Mouse (Mus musculus) MEL (cell line): ENCODE results near the gene C5ar2. TPM values are rescaled to one million over a fixed set of nuclear protein-coding genes. Genes with fewer than 3 reads are reported as not detected.

Experiments used
- DNase-seq: peaks from one replicate; pipeline ENCODE4 v3.0.0; 2011; ENCODE audit warnings: low read depth, low spot score
- H3K27ac ChIP-seq: 2 replicates; pipeline ENCODE4 v1.5.1; 2012; ENCODE audit warnings: low read depth, mild to moderate bottlenecking, control low read depth, low read length, moderate library complexity; ENCODE audit not compliant: control insufficient read depth
- H3K27me3 ChIP-seq, 2 experiments: fragments of 150-350 bp in 1 of 2; sonication (generic) in 1 of 2; 2 replicates each; pipeline ENCODE4 v1.6.1; 2012; ENCODE audit warnings: low read length in 2 of 2, mild to moderate bottlenecking in 2 of 2, improper control_type of control experiment in 1 of 2, moderate library complexity in 1 of 2; ENCODE audit not compliant: insufficient read depth in 2 of 2, control insufficient read depth in 1 of 2
- H3K36me3 ChIP-seq, 2 experiments: 2 replicates each; pipeline ENCODE4 v1.6.1; 2012 to 2014; ENCODE audit warnings: low read length in 2 of 2, improper control_type of control experiment in 1 of 2, inconsistent platforms in 1 of 2, mild to moderate bottlenecking in 1 of 2; ENCODE audit not compliant: insufficient read depth in 2 of 2, control insufficient read depth in 1 of 2
- H3K4me1 ChIP-seq, 2 experiments: fragments of 150-350 bp in 1 of 2; sonication (generic) in 1 of 2; 2 replicates each; pipeline ENCODE4 v1.6.1; 2012; ENCODE audit warnings: low read length in 2 of 2, improper control_type of control experiment in 1 of 2, mild to moderate bottlenecking in 1 of 2; ENCODE audit not compliant: insufficient read depth in 2 of 2, control insufficient read depth in 1 of 2
- H3K4me3 ChIP-seq, 2 experiments: fragments of 150-350 bp in 1 of 2; sonication (generic) in 1 of 2; 2 replicates each; pipeline ENCODE4 v1.5.1; 2012; ENCODE audit warnings: low read depth in 2 of 2, low read length in 2 of 2, mild to moderate bottlenecking in 2 of 2, moderate library complexity in 2 of 2, control low read depth in 1 of 2, improper control_type of control experiment in 1 of 2; ENCODE audit not compliant: control insufficient read depth in 1 of 2, insufficient read depth in 1 of 2
- H3K79me2 ChIP-seq: 2 replicates; pipeline ENCODE4 v1.6.1; 2012; ENCODE audit warnings: mild to moderate bottlenecking, low read length, moderate library complexity; ENCODE audit not compliant: control insufficient read depth, poor library complexity, insufficient read depth
- H3K9ac ChIP-seq: 2 replicates; pipeline ENCODE4 v1.6.1; 2012; ENCODE audit warnings: low read depth, mild to moderate bottlenecking, control low read depth, low read length, moderate library complexity; ENCODE audit not compliant: control insufficient read depth, poor library complexity, severe bottlenecking
- H3K9me3 ChIP-seq: fragments of 150-350 bp; sonication (generic); replicated peaks from 2 replicates; pipeline ENCODE4 v1.6.1; 2012; ENCODE audit warnings: mild to moderate bottlenecking, low read length, improper control_type of control experiment, moderate library complexity; ENCODE audit not compliant: insufficient read depth
- BHLHE40 ChIP-seq: IDR thresholded peaks from 2 replicates; pipeline ENCODE4 v1.6.1; 2012; ENCODE audit warnings: low read depth, mild to moderate bottlenecking, inconsistent platforms, low read length, improper control_type of control experiment, borderline replicate concordance
- CHD1 ChIP-seq: IDR thresholded peaks from 2 replicates; pipeline ENCODE4 v1.6.1; 2012; ENCODE audit warnings: low read depth, mild to moderate bottlenecking, inconsistent platforms, low read length, improper control_type of control experiment
- E2F4 ChIP-seq: IDR thresholded peaks from 2 replicates; pipeline ENCODE4 v1.6.1; 2011; ENCODE audit warnings: low read depth, low read length, improper control_type of control experiment, borderline replicate concordance
- ELF1 ChIP-seq: IDR thresholded peaks from 2 replicates; pipeline ENCODE4 v1.6.1; 2014; ENCODE audit warnings: low read depth, mild to moderate bottlenecking, inconsistent platforms, low read length, improper control_type of control experiment, moderate library complexity
- EP300 ChIP-seq, 2 experiments: IDR thresholded peaks; 2 replicates each; pipeline ENCODE4 v1.6.1; 2011; ENCODE audit warnings: improper control_type of control experiment in 2 of 2, low read length in 2 of 2, low read depth in 1 of 2, mild to moderate bottlenecking in 1 of 2
- ETS1 ChIP-seq: IDR thresholded peaks from 2 replicates; pipeline ENCODE4 v1.6.1; 2012; ENCODE audit warnings: low read depth, mild to moderate bottlenecking, inconsistent platforms, low read length, improper control_type of control experiment, moderate library complexity
- GABPA ChIP-seq: IDR thresholded peaks from 2 replicates; pipeline ENCODE4 v1.6.1; 2012; ENCODE audit warnings: low read depth, mild to moderate bottlenecking, inconsistent platforms, low read length, improper control_type of control experiment, moderate library complexity
- GATA1 ChIP-seq: IDR thresholded peaks from 2 replicates; pipeline ENCODE4 v1.6.1; 2011; ENCODE audit warnings: low read depth, low read length, improper control_type of control experiment
- HCFC1 ChIP-seq: IDR thresholded peaks from 2 replicates; pipeline ENCODE4 v1.6.1; 2012; ENCODE audit warnings: low read depth, mild to moderate bottlenecking, inconsistent platforms, low read length, improper control_type of control experiment, moderate library complexity
- JUND ChIP-seq: IDR thresholded peaks from 2 replicates; pipeline ENCODE4 v1.6.1; 2011; ENCODE audit warnings: low read depth, mild to moderate bottlenecking, improper control_type of control experiment, low read length
- KAT2A ChIP-seq: conservative IDR thresholded peaks from 2 replicates; pipeline ENCODE4 v1.6.1; 2012; ENCODE audit warnings: low read depth, low read length, improper control_type of control experiment, inconsistent platforms
- MAFK ChIP-seq: IDR thresholded peaks from 2 replicates; pipeline ENCODE4 v1.6.1; 2011; ENCODE audit warnings: low read depth, mild to moderate bottlenecking, low read length, improper control_type of control experiment, borderline replicate concordance
- MAZ ChIP-seq: IDR thresholded peaks from 2 replicates; pipeline ENCODE4 v1.6.1; 2012; ENCODE audit warnings: low read depth, mild to moderate bottlenecking, inconsistent platforms, low read length, improper control_type of control experiment
- MEF2A ChIP-seq: IDR thresholded peaks from 2 replicates; pipeline ENCODE4 v1.6.1; 2014; ENCODE audit warnings: low read depth, mild to moderate bottlenecking, inconsistent platforms, low read length, improper control_type of control experiment; ENCODE audit not compliant: poor library complexity, insufficient replicate concordance, severe bottlenecking; ENCODE audit errors: extremely low read depth
- MYB ChIP-seq: IDR thresholded peaks from 2 replicates; pipeline ENCODE4 v1.6.1; 2011; ENCODE audit warnings: mild to moderate bottlenecking, low read depth, low read length, improper control_type of control experiment
- MYC ChIP-seq: IDR thresholded peaks from 2 replicates; pipeline ENCODE4 v1.6.1; 2011; ENCODE audit warnings: low read depth, mild to moderate bottlenecking, low read length, improper control_type of control experiment, moderate library complexity
- NELFE ChIP-seq: IDR thresholded peaks from 2 replicates; pipeline ENCODE4 v1.6.1; 2011; ENCODE audit warnings: low read depth, low read length, improper control_type of control experiment
- POLR2A ChIP-seq, 2 experiments: IDR thresholded peaks; 2 replicates each; pipeline ENCODE4 v1.6.1; 2011 to 2012; ENCODE audit warnings: low read length in 2 of 2, mild to moderate bottlenecking in 2 of 2, control low read depth in 1 of 2, improper control_type of control experiment in 1 of 2, low read depth in 1 of 2, moderate library complexity in 1 of 2; ENCODE audit not compliant: control insufficient read depth in 1 of 2, insufficient read depth in 1 of 2, poor library complexity in 1 of 2
- POLR2AphosphoS5 ChIP-seq: IDR thresholded peaks from 2 replicates; pipeline ENCODE4 v1.6.1; 2012; ENCODE audit warnings: low read depth, borderline replicate concordance, mild to moderate bottlenecking, inconsistent platforms, low read length, moderate library complexity, mixed read lengths
- RAD21 ChIP-seq: IDR thresholded peaks from 2 replicates; pipeline ENCODE4 v1.6.1; 2011; ENCODE audit warnings: mild to moderate bottlenecking, low read depth, low read length, improper control_type of control experiment
- RCOR1 ChIP-seq: IDR thresholded peaks from 2 replicates; pipeline ENCODE4 v1.6.1; 2012; ENCODE audit warnings: low read depth, mild to moderate bottlenecking, inconsistent platforms, low read length, improper control_type of control experiment
- SIN3A ChIP-seq: IDR thresholded peaks from 2 replicates; pipeline ENCODE4 v1.6.1; 2012; ENCODE audit warnings: low read length, improper control_type of control experiment, inconsistent platforms
- SMC3 ChIP-seq: IDR thresholded peaks from 2 replicates; pipeline ENCODE4 v1.6.1; 2011; ENCODE audit warnings: low read depth, low read length, improper control_type of control experiment
- TAL1 ChIP-seq: IDR thresholded peaks from 2 replicates; pipeline ENCODE4 v1.6.1; 2012; ENCODE audit warnings: mild to moderate bottlenecking, inconsistent platforms, low read length, moderate library complexity, mixed read lengths
- TBP ChIP-seq: IDR thresholded peaks from 2 replicates; pipeline ENCODE4 v1.8.0; 2011; ENCODE audit warnings: low read depth, low read length, improper control_type of control experiment
- UBTF ChIP-seq: IDR thresholded peaks from 2 replicates; pipeline ENCODE4 v1.6.1; 2012; ENCODE audit warnings: low read depth, mild to moderate bottlenecking, inconsistent platforms, low read length, improper control_type of control experiment, moderate library complexity, borderline replicate concordance; ENCODE audit not compliant: insufficient read depth
- USF1 ChIP-seq: IDR thresholded peaks from 2 replicates; pipeline ENCODE4 v1.6.1; 2014; ENCODE audit warnings: low read depth, mild to moderate bottlenecking, inconsistent platforms, low read length, improper control_type of control experiment, moderate library complexity
- ZC3H11A ChIP-seq: IDR thresholded peaks from 2 replicates; pipeline ENCODE4 v1.6.1; 2012; ENCODE audit warnings: low read depth, mild to moderate bottlenecking, inconsistent platforms, low read length, improper control_type of control experiment
- ZKSCAN1 ChIP-seq: IDR thresholded peaks from 2 replicates; pipeline ENCODE4 v1.6.1; 2012; ENCODE audit warnings: low read depth, mild to moderate bottlenecking, inconsistent platforms, low read length, improper control_type of control experiment, moderate library complexity
- ZMIZ1 ChIP-seq: IDR thresholded peaks from 2 replicates; pipeline ENCODE4 v1.6.1; 2012; ENCODE audit warnings: low read depth, mild to moderate bottlenecking, inconsistent platforms, low read length, improper control_type of control experiment, moderate library complexity
- ZNF384 ChIP-seq: IDR thresholded peaks from 2 replicates; pipeline ENCODE4 v1.6.1; 2012; ENCODE audit warnings: low read depth, mild to moderate bottlenecking, inconsistent platforms, low read length, improper control_type of control experiment
- polyA plus RNA-seq, 2 experiments: library from polyadenylated mRNA; stranded (reverse) in 1 of 2; unstranded in 1 of 2; fragments of >175 nt in 1 of 2; fragments of >200 nt in 1 of 2; gene quantifications; 2 replicates each; pipeline versions ENCODE4 v1.2.1 to v1.2.4; 2012; ENCODE audit warnings: low replicate concordance in 2 of 2, low read depth in 1 of 2; ENCODE audit not compliant: insufficient read length in 2 of 2, insufficient read depth in 1 of 2, missing spikeins in 1 of 2
- total RNA-seq: library from RNA; depleted of rRNA; stranded (reverse); fragments of 300-350 nt; gene quantifications from 2 replicates; pipeline ENCODE4 v1.2.3, GENCODE M21; 2012

Gene C5ar2
- total and polyA plus RNA-seq, 3 experiments: 0.49 to 1.7 TPM; not detected in 1

GRCm38 (mm10) chr7:16273766-16274140 is 29.8 kb upstream of the C5ar2 start (continued):
- TF ChIP-seq SIN3A (peak; percentile 58; the same call in 1 of the 2 replicates), JUND (no peak), ETS1 (no peak), MAZ (peak; percentile 37; the same call in 1 of the 2 replicates), ZMIZ1 (peak; percentile 85), MYC (0 out of 2 replicates have a peak, but pooled peaks have one; percentile 46), GABPA (no peak), ZKSCAN1 (no peak), KAT2A (no peak)

DNA sequence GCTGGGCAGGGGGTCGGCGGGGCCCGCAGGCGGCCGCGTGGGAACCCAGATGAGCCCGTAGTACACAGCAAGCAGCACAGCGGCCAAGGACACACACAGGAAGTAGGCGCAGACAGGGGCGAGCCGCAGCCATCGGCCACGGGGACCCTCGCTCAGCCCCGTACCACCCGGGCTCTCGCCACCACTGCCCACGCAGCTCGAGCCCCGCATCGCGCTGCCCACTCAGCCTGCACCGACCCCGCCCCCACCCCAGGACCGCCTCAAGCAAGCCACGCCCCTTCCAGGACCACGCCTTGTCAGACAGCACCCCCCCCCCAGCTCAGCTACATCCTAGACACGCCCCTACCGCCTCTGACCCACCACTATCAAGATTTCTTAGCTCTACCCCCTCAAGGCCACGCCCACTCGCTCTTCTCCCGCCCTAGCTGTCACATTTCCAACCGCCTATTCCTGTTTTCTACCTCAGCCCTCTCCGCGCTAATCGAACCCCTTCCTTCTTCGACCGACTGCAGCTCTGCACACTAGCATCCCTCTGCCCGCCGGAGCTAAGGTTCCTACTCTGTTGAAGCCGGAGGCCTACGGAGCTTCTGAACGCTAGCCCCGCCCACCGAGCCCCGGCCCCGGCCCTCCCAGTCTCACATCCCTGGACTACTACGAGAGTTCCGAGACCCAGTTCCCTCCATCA is 29.3 kb upstream of the C5ar2 start, which contains the start of gene Inafm1:
Gene Inafm1 (minus strand): TSS at position 537 of the 685 bp plus-strand sequence.
- DNase-seq: peak; percentile 97
- peaks cover 0 to 13% of the 10 kb centered on the region in 2 experiments; a peak in 2 of 4 replicates for H3K36me3 ChIP-seq
- H3K79me2 ChIP-seq: peaks cover 35% of the 10 kb centered on the region
- H3K9me3 ChIP-seq: no peaks in the 10 kb centered on the region
- peak within 1 kb of the TSS; percentile 97 for H3K9ac ChIP-seq
- H3K4me1 ChIP-seq: peaks cover 3 to 23% of the 10 kb centered on the region in 2 experiments; a peak in 3 of 4 replicates
- H3K27ac ChIP-seq: peak within 1 kb of the TSS; percentile 99
- no peaks in the 10 kb centered on the region for H3K27me3 ChIP-seq
- H3K4me3 ChIP-seq: peak within 1 kb of the TSS; percentile 81 to 88
- TF ChIP-seq EP300 (IDR thresholded peaks at IDR 0.05; ENCODE audit: low read depth in 1 of 2, low read length in 2 of 2) (no peak; a peak in 2 of 4 replicates), ZNF384 (no peak), GATA1 (peak; percentile 35; the same call in 1 of the 2 replicates), MAFK (no peak), E2F4 (no peak), ZC3H11A (no peak), RCOR1 (0 out of 2 replicates have a peak, but pooled peaks have one; percentile 21), BHLHE40 (no peak), ZKSCAN1 (no peak), MYB (no peak), RAD21 (no peak), POLR2A (IDR thresholded peaks at IDR 0.05; ENCODE audit: control insufficient read depth in 1 of 2, insufficient read depth in 1 of 2, low read depth in 1 of 2, low read length in 2 of 2, poor library complexity in 1 of 2) (peak; percentile 48 to 58; a peak in 2 of 4 replicates), UBTF (no peak), JUND (no peak), CHD1 (no peak), NELFE (peak; percentile 39; the same call in 1 of the 2 replicates), MEF2A (no peak), USF1 (no peak), TAL1 (no peak), ELF1 (0 out of 2 replicates have a peak, but pooled peaks have one; percentile 25), ZMIZ1 (peak; percentile 63; the same call in 1 of the 2 replicates), TBP (no peak), MYC (0 out of 2 replicates have a peak, but pooled peaks have one; percentile 25), ETS1 (no peak; the same call in 1 of the 2 replicates), SMC3 (no peak; the same call in 1 of the 2 replicates), SIN3A (peak; percentile 2), GABPA (no peak), POLR2AphosphoS5 (peak; percentile 88; the same call in 1 of the 2 replicates), HCFC1 (0 out of 2 replicates have a peak, but pooled peaks have one; percentile 6)
